Mouse (Mus musculus): ENCODE measurements around the gene Glt28d2.
"Not testable (repeated sequence)": the region's sequence is repeated elsewhere in the genome, so short reads cannot be mapped to it uniquely, and the experiment has no call there.

Gene Glt28d2

DNA sequence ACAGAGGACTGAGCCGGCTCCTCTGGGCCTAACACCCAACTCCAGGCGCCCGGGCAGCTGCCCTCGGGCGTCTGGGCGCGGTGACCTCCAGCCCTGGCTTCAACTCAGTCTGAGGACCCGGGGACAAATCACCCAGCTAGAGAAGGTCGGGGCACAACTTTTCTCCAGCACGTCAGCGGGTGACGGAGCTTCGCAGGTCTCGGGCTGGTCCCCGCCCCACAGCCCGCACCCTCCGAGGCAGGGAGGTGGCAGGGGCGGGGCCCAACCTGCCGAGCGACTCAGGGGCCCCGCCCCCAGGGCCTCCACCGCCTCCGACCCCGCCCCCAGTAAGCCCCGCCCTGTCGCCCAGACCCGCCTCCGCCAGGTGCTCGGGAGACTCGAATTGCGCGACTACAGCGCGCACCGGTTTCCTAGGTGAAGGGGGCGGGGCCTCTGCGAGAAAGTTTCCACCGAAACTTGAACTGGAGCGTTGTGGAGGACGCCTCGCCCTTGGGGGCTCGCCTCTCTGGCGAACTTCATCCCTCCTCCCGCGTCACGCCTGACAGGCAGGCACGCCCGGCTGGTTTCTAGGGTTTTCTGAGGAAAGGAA, at the start of gene Glt28d2, which contains the start of gene Gm37240:
TSS of gene Glt28d2 (minus strand) at position 278 of the 589 bp plus-strand sequence.
TSS of gene Gm37240 (minus strand) at position 280 of the 589 bp plus-strand sequence.
- peak; percentile 76 to 88 for DNase-seq (ENCODE audit: low spot score in 2 of 2)

DNA sequence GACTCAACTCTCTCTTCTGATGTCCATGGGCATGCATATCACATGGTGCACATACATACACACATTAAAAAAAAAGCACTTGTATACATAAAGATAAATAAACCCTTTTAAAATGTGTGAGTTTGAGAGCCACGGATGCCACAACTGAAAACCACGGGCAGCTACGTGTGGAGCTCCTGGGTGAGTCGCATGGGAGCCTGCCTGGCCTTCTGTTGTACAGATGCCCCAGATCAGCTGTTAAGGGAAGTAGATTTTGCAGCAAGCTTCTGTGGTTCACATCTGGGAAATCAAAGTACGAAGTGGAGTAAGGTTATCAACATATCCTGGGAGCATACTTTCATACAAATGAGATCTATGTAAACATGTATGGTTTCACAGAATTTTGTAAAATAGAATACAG, 46.3 kb upstream of the Glt28d2 start:
- no peak for DNase-seq (ENCODE audit: low spot score in 2 of 2)

DNA sequence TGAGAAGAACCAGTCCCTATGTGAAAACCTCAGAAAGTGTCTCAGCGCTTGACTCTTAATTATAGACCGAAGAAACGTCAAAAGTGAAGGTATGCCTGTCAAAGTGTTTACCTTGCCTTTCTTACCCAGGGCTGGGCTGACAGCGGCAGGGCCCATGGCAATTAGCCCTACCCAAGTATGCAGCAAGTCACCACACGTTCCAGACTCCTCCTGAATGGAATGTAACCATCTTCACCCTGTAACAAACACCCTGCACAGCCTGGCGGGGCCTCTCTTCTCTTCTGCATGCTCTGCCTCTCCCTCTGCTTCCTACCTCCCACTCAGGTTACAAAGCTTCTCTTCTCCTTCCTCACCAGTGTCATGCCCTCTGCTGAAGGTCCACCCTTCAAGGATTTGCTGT, 44.5 kb upstream of the Glt28d2 start:
- DNase-seq (ENCODE audit: low spot score in 2 of 2): no peak

DNA sequence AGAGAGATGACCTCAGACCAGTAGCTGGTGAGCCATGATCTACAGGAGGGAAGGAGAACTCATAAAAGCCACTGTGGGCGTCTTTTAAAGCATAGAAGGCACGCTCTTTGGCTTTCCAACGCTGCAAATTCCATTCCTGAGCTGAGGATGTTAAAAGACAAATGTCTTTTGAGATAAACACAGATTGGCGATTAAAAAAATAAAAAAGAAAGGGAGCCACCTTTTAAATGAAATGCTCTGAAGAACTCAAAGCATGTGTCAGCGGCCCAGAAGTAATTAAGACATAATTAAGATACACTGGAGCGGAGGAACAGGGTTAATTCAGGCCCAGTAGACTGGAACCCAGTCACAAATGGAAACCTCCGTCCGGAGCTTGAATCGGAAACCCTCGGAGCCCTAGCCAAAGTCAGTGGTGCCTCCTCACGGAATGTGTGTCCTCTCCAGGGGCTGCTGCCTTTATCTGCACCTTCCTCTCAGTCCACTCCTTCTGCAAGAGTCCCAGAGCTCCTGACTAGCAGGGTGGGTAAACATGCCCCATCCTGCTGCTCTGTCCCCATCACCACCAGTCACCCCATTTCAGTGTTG, 43.4 kb upstream of the Glt28d2 start:
- DNase-seq (ENCODE audit: low spot score in 2 of 2): no peak

DNA sequence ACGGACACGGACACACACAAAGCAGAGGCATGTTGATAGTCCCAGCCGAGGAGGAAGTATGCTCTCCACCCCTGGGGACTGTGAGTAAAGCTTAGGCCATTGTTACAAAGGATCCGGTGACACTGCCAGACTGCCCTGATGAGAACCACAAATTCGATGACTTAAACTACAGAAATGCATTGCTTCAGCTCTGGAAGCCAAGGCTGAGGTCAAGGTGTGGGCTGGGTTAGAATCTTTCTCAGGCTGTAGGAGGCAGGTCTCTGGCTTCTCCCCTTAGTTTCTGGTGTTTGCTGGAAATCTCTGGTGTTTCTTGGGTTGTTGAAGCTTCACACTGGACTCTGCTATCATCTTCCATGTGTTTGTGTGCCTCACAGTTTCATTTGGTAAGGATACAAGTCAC, 42.4 kb upstream of the Glt28d2 start:
- DNase-seq (ENCODE audit: low spot score in 2 of 2): no peak

DNA sequence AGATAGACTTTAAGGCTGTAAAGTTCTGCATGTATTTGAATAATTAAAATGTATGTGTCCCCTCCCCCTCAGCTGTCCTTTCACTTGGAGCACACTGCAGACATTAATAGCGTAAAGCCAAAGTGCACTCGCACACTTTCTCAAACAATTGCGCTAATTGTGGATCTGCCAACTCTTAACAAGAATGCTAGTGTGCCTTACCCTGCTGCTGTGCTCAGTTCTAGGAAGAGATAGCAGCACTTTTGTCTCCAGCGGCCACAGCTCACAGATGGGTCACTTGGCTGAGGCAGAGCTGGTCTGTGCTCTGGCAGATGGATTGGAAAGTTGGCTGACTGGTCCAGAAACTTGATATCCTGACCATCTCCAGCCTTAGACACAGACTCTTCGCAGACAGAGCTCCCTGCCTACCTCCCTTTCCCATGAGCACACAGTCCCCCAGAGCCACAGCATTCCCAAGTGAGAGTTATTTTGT, 40.9 kb upstream of the Glt28d2 start:
- no peak for DNase-seq (ENCODE audit: low spot score in 2 of 2)

DNA sequence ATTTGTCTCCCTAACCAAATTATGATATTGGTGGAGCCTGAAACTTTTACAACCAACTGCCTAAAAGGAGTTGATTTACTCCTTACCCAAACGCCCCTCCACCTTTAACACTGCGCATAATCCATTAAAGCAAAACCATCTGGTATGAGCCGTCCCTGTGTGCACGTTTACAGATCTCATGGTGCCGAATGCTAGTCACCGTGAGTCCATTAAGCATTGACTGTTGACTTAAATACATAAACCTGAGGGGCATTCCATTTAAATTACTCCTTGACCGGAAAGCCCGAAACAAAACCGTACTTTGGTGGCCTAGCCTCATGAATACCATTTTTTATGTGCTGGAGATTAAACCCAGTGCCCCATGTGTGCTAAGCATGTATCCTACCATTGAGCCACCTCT, 40.0 kb upstream of the Glt28d2 start:
- DNase-seq (ENCODE audit: low spot score in 2 of 2): no peak

DNA sequence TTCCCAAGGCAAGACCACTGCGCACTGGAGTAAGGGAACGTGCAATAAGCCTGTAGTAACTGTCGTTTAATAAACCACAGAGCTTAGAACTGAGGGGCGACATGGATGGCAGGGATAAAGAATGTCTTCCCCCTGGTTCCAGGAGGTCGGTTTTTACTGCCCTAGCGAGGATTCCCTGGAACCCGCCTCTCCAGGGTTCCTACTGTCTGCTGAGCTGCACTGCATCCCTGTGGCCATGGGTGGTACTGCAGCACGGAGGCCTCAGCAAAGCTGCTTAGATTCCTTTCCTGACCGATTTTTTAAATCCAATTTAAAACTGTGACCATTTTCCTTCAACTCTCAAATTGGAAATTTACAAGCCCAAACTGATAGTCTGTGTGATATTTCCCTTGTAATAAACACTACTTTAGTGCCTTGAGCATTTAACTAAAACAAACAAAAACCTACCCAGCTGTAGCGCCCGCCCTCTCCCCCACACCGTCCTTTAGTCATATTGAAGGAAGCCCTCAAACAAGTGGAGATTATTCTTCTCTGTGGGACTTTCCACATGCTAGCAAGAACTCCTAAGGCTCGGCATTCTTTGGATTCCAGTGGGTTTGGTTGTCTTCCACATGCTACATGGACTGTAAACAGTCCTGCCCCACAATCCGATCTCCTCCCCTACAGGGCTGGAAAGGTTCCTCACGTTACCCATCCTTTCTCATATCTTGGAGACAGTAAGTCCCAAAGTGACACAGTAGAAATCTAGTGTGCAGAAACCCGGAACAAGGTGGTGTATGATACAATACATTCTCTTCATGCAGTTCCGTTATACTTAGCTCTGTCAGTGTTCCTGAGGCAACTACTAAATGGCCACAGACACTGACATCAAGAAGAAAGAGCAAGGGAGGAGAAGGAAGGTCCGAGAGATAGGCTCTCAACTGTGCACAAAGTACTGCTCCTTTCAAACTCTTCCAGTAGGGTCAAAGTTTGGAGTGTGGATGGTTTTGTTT, 36.9 kb upstream of the Glt28d2 start:
- peak; percentile 42 to 83 for DNase-seq (ENCODE audit: low spot score in 2 of 2)

DNA sequence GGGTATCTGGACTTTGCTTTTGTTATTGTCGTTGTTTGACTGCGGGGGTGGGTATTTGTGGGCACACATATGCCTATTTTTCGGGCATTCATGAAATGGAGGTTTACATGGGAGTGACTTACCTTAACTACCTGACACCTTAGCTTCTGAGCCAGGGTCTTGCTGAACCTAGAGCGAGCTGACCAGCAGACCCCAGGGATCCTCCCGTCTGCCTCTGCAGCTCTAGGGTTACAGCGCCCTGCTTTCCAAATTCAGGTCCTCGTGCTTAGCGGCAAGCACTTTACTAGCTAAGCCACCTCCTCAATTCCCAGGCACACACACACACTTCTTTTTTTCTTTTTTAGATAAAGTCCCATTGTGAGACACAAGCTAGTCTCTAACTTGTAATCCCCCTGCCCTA, 36.0 kb upstream of the Glt28d2 start:
- DNase-seq (ENCODE audit: low spot score in 2 of 2): no peak

DNA sequence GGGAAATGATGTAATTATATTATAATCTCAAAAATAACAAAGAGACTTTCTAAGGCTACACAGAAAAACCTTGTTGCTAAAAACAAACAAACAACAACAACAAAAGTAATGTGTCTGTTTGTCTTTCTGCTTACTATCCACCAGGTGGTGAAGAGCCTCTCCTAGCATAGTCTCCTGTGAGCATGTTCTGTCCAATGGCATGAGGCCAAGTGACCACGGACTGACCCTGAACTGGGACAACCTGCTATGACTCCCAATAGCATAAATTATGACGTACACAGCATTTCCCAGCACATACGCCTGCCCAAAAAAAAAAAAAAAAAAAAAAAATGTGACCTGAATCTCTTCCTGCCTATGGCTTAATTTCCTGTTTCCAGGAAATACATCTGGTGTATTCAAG, 35.0 kb upstream of the Glt28d2 start:
- DNase-seq (ENCODE audit: low spot score in 2 of 2): no peak

DNA sequence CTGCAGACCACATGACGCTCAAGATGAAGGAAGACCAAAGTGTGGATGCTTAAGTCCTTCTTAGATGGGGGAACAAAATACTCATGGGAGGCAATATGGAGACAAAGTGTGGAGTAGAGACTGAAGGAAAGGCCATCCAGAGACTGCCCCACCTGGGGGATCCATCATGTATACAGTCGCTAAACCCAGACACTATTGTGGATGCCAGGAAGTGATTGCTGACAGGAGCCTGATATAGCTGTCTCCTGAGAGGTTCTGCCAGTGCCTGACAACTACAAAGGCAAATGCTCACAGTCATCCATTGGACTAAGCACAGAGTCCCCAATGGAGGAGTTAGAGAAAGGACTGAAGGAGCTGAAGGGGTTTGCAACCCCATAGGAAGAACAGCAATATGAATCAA, 33.4 kb upstream of the Glt28d2 start:
- DNase-seq (ENCODE audit: low spot score in 2 of 2): not testable (repeated sequence)

DNA sequence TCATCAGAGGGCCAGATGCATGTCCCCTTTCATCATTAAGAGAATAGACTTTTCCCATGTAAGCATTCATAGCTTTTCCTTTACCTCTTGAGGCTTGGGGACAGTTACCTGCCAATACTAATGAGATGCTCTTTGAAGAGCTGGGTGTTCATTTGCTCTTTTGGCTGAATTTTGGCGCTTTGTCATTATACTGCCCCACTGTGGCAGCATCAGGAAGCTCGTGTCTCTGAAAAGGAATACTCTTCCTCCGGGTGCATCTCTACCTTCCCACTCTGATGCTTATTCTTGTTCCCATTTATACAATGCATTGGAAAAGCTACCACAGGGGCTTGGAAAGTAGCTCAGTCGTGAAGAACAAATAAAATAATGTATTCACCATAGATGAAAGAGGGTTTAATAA, 30.3 kb upstream of the Glt28d2 start:
- DNase-seq (ENCODE audit: low spot score in 2 of 2): no peak

DNA sequence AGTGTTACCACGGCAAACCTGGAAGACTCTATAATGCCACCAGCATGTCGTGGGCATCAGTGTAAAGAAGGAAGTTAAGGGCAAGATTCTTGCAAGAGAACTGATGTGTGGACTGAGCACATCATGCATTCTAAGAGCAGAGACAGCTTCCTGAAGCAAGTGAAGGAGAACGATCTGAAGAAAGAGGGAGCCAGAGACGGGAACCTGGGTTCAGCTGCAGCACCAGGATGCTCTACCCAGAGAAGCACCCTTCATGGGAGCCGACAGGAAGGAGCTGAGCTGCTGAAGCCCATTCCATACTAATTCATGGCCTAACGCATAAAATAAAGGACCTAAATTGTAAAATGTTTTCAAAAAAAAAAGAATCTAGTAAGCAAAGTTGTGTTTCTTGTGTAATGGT, 27.5 kb upstream of the Glt28d2 start:
- no peak for DNase-seq (ENCODE audit: low spot score in 2 of 2)

DNA sequence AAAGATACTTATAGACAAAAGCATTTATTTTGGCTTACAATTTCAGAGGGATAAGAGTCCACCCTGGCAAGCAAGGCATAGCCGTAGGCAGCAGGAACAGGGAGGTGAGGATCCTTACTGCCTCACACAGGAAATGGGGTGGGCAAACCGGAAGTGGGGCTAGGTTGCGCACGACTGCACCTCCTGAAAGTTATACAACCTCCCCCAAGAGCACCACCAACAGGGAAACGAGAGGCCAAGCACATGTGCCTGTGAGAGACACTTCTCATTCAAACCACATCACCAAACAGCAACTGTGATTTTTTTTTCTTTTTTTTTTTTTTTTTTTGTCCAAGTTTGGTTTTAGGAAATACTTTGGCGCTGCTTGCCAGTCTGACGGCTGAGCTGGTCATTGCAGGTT, 19.8 kb upstream of the Glt28d2 start:
- no peak for DNase-seq (ENCODE audit: low spot score in 2 of 2)

DNA sequence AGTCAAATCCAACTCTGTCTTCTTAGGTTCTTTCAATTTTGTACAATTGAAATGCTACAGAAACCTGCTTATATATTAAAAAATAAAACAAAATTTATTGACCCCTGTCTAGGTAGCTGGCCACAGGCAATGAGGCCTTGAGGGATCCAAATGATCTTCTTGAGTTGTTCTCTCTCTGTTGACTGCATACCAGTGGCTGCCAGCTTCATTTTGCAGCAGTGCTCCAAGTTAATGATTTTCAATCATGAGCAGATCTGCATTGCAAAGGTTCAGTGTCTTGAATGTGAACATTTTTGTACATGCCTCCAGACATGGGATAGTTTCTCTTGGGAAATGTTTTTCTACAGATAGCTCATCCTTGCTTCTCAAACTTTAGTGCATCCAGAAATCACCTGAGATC, 17.1 kb upstream of the Glt28d2 start:
- DNase-seq (ENCODE audit: low spot score in 2 of 2): no peak

DNA sequence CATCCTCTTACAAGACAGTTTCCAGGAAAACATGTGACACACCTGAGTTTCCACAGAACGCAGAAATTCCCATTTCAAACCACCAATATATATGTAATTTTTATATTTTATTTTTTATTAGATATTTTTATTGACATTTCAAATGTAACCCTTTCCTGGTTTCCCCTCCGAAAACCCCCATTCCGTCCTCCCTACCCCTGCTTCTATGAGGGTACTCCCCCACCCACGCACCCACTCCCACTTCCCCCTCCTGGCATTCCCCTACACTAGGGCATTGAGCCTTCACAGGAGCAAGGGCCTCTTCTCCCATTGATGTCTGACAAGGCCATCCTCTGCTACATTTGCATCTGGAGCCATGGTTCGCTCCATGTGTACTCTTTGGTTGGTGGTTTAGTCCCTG, 7.7 kb upstream of the Glt28d2 start:
- DNase-seq (ENCODE audit: low spot score in 2 of 2): no peak

DNA sequence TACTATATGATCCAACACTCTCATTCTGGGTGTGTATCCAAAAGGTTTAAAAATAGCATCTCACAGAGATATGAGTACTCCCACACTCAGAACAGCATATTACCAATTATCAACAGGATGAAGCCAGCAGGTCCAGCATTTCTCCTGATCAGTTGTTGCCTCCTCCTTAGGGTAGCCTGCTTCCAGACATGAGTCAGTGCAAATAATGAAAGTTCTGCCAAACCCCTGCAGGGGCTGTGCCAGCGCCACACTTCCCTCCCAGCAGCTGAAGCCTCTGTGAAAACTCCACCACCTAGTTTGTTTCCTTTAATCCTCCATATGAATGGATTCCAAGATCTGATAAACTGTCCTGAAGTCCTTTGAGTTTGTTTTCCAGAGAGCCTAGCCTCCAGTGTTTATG, 4.3 kb upstream of the Glt28d2 start:
- no peak for DNase-seq (ENCODE audit: low spot score in 2 of 2)

DNA sequence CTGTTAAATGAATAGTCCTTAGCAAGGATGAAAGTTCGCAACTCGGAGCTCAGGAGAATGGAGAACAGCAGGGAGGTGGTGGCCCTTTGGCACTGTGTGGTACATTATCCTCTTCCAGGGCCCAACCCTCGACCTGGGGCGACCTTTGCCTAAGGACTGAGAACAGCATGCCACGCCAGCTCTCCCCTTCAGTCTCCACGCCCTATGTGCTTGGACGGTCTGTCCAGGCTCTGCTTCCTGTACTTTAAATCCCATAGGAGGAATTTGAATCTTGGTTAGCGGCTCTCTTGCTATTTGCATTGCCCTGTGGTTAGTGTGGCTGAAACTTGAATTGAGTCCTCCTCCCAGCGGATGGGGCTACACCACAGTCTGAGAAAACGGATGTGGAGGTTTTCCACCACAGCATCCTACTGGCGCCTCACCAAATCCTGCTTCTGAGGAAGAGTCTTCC, 930 bp upstream of the Glt28d2 start:
- no peak for DNase-seq (ENCODE audit: low spot score in 2 of 2)

DNA sequence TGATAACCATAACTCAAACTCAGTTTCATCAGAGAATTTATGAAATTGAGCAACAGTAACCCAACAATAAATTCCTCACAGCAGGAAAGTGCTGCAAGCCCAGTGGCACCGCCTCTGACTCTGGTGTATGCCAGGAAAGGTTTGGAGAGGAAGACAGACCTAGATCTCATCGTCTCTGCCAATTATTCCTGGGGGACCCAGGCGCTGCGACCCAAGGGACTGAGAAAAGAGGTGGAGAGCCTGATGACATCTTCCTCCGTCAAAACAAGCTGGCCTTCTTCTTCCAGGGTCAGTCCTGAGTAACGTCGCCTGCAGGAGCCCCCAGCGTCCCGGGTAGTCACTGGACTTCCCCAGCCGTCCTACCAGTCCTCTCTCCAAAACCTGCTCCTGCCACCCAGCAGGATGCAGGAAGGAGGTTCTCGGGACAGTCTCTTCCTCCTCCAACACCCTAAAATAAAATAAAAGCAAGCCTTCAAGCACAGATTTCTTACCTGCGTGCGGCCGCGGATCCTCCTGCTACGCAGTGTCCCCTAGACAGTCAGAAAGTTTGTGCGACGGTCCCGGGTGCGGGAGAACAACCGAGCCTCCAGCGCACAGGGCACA, 579 bp downstream of the Glt28d2 start:
- no peak for DNase-seq (ENCODE audit: low spot score in 2 of 2)

DNA sequence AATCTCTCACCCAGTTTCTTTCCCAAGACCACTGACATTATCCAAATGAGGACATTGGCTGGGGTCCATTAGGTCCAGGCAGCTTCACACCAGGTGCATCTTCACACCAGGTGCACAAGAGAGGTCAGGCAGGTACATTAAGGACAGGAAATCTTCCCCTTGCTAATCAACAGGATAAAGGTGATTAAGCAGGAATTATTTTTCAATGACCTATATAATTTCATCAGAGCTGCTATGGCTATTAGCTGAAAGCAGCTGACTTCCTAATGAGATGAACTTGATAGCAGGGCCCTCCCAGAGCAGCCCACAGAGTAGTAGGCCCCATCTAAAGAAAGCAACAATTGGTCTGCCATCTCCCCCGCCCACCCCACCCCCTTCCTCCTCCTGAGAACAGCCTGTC, 1.4 kb downstream of the Glt28d2 start:
- DNase-seq (ENCODE audit: low spot score in 2 of 2): no peak

DNA sequence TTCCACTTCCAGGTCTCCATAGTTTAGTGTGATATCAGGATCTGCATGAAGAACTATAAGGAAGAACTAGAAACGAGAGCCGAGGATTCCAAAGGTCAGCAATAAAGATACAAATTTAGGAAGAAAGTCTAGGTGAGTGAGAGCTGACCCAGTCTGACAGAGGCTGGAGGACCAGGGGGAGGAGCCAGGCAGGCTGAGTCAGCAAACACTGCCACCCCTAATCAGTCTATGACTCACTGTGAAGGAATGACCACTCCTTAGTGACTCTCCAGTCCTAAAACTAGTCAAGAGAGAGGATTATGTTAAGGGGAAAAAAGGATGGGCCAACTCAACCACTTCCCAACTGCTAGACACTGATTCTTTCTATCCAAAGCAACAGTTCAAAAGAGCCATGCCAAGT, 6.6 kb downstream of the Glt28d2 start:
- no peak for DNase-seq (ENCODE audit: low spot score in 2 of 2)

DNA sequence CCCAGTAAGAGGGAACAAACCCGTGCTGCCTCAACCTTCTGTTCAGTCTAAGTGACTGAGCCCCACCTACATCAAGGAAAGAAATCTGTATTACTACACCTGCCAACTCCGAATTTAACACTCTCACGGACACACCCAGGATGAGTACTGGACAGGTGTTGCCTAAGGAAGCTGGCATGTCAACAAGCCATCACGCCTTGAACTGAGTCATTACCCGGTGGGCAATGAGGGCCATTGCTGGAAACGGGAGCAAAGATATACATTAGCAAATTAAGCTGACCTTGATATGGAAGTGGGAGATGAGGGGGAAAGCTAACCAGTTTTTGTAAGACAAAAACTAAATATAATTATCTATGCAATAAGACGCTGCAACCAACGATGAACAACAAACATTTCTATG, 7.2 kb downstream of the Glt28d2 start:
- no peak for DNase-seq (ENCODE audit: low spot score in 2 of 2)
